8 mouse cellular contexts compared by ENCODE assay signal in the genomic region with DNA sequence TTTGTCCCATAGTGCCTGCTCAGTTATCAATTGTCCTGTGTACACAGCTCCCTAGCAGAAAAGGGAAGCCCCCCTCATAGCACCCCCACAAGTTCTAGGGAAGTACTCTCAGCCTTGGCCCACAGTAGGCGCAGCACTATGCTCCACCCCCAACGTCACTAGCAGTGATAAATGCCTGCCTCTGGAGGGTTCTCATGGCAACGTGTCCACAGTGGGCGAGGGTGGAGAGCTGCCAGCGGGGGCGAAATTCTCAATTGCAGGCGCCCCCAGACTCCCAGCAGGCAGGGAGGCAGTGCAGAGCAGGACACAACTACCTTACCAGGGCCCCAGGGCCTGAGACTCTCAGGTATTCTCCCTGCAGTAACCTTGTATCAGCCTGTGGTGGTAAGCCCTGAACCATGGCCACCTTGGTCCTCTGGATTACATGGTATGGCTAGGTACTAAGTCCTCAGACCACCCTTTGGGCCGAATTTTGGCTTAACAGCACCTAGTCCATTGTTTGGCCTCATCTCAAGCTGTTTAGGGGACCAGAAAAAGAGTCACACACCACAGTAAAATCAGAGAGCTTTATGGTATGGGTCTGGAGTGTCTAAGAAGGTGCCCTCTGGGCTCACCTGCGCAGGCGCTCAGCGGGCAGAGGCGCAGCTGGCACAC. TPM values are rescaled to one million over a fixed set of nuclear protein-coding genes. Genes with fewer than 3 reads are reported as not detected.
A peak's percentile ranks its signal among the peaks of the same experiment; 100 is the strongest.
DNase-seq lines count a peak whose midpoint lies in the region; ATAC-seq and TF ChIP-seq lines count a peak whose summit lies in the region.

No protein-coding gene starts in this region.

- peaks cover 48% of the 10 kb centered on the region for H3K36me3 ChIP-seq in embryonic facial prominence, embryonic 12.5 days
- H3K36me3 ChIP-seq in neural tube, embryonic 13.5 days: peaks cover 46% of the 10 kb centered on the region
- peaks cover 45% of the 10 kb centered on the region for H3K36me3 ChIP-seq in heart, embryonic 12.5 days

- no peaks in the 10 kb centered on the region for H3K9me3 ChIP-seq in embryonic facial prominence, embryonic 12.5 days
- H3K9me3 ChIP-seq in neural tube, embryonic 13.5 days: no peaks in the 10 kb centered on the region
- no peaks in the 10 kb centered on the region for H3K9me3 ChIP-seq in heart, embryonic 12.5 days (replicated peaks)

- no peak overlapping the region for H3K9ac ChIP-seq in embryonic facial prominence, embryonic 12.5 days
- H3K9ac ChIP-seq in neural tube, embryonic 13.5 days: no peak overlapping the region; the same call in 1 of the 2 replicates
- no peak overlapping the region for H3K9ac ChIP-seq in heart, embryonic 12.5 days

- H3K4me2 ChIP-seq in embryonic facial prominence, embryonic 12.5 days (replicated peaks): no peak overlapping the region
- peak overlapping the region; percentile 72; the same call in 1 of the 2 replicates for H3K4me2 ChIP-seq in neural tube, embryonic 13.5 days
- H3K4me2 ChIP-seq in heart, embryonic 12.5 days: no peak overlapping the region

- no peak for TF ChIP-seq POLR2A in brain, embryonic 14.5 days (IDR thresholded peaks at IDR 0.05; ENCODE audit: borderline replicate concordance, extremely low read depth, insufficient read depth, insufficient read length, poor library complexity, severe bottlenecking)

- H3K27ac ChIP-seq in embryonic facial prominence, embryonic 12.5 days: no peak overlapping the region
- peak overlapping the region; percentile 83 for H3K27ac ChIP-seq in neural tube, embryonic 13.5 days (replicated peaks)
- H3K27ac ChIP-seq in heart, embryonic 12.5 days (ENCODE audit: poor library complexity, severe bottlenecking): no peak overlapping the region

- peaks cover 36% of the 10 kb centered on the region for H3K4me1 ChIP-seq in embryonic facial prominence, embryonic 12.5 days
- peaks cover 61% of the 10 kb centered on the region for H3K4me1 ChIP-seq in neural tube, embryonic 13.5 days (replicated peaks)
- peaks cover 57% of the 10 kb centered on the region for H3K4me1 ChIP-seq in heart, embryonic 12.5 days (replicated peaks)

- ATAC-seq in embryonic facial prominence, embryonic 12.5 days (ENCODE audit: insufficient number of reproducible peaks, insufficient read depth, low FRiP score, low TSS enrichment): 0 out of 2 replicates have a peak, but pooled peaks have one; percentile 16
- ATAC-seq in neural tube, embryonic 13.5 days (ENCODE audit: low read depth): peak; percentile 41
- ATAC-seq in heart, embryonic 12.5 days (ENCODE audit: insufficient number of reproducible peaks, low FRiP score): no peak

- WGBS in embryonic facial prominence, embryonic 12.5 days: 59% methylated on average over 12 of the region's 12 CpGs
- 34% methylated on average over 12 of the region's 12 CpGs for WGBS in neural tube, embryonic 13.5 days
- 45% methylated on average over 12 of the region's 12 CpGs for WGBS in heart, embryonic 12.5 days

- H3K4me3 ChIP-seq in embryonic facial prominence, embryonic 12.5 days: no peak overlapping the region
- H3K4me3 ChIP-seq in neural tube, embryonic 13.5 days: no peak overlapping the region
- no peak overlapping the region for H3K4me3 ChIP-seq in heart, embryonic 12.5 days

- peak; percentile 60 for DNase-seq in kidney, postnatal 10 days
- DNase-seq in kidney, adult 9 months: no peak
- DNase-seq in brain, embryonic 14.5 days (ENCODE audit: low read depth): peak; percentile 67
- peak; percentile 84 to 87 for DNase-seq in layer of hippocampus, postnatal 36 days
- DNase-seq in c-Kit-positive CD71-positive TER-119-positive erythroid progenitor cells, embryonic 14.5 days (ENCODE audit: low spot score): no peak

- no peak for TF ChIP-seq CTCF in brain, embryonic 14.5 days (IDR thresholded peaks at IDR 0.05; ENCODE audit: borderline replicate concordance, extremely low read depth, insufficient read depth, insufficient read length)

- peaks cover 39% of the 10 kb centered on the region for H3K27me3 ChIP-seq in embryonic facial prominence, embryonic 12.5 days
- H3K27me3 ChIP-seq in neural tube, embryonic 13.5 days: peaks cover 35% of the 10 kb centered on the region
- H3K27me3 ChIP-seq in heart, embryonic 12.5 days (replicated peaks): peaks cover 38% of the 10 kb centered on the region

RNA-seq across cellular contexts. Expression of a gene that starts 1.0 kb away (rescaled TPM):
- 24.5 and 30.3 TPM in 2 replicates for polyA plus RNA-seq in brain, embryonic 14.5 days (2012; rRNA removed)
- polyA plus RNA-seq in embryonic facial prominence, embryonic 12.5 days (2016; fragmentation: Nextera tagmentation; extraction: Ambion mirVana): 0.20 and 0.24 TPM in 2 replicates
- 100 to 1,000 TPM in 1 of 2 experiments, 10 to 100 TPM in 1; 96.4 to 117 TPM for total RNA-seq in layer of hippocampus, postnatal 36 days (2021)
- 7.1 and 8.4 TPM in 2 replicates for polyA plus RNA-seq in neural tube, embryonic 13.5 days (2015; fragmentation: Nextera tagmentation; extraction: Ambion mirVana)
- polyA plus RNA-seq in heart, embryonic 12.5 days (2016; fragmentation: Nextera tagmentation; extraction: Ambion mirVana): 0.46 and 0.51 TPM in 2 replicates

RNA-seq across cellular contexts. Expression of a gene that starts 7.6 kb away (rescaled TPM):
- 138 and 169 TPM in 2 replicates for polyA plus RNA-seq in brain, embryonic 14.5 days (2012; rRNA removed)
- polyA plus RNA-seq in embryonic facial prominence, embryonic 12.5 days (2016; fragmentation: Nextera tagmentation; extraction: Ambion mirVana): 156 and 177 TPM in 2 replicates
- 10 to 100 TPM; 62.5 to 68.3 TPM for total RNA-seq in layer of hippocampus, postnatal 36 days (2021)
- 180 and 188 TPM in 2 replicates for polyA plus RNA-seq in neural tube, embryonic 13.5 days (2015; fragmentation: Nextera tagmentation; extraction: Ambion mirVana)
- polyA plus RNA-seq in heart, embryonic 12.5 days (2016; fragmentation: Nextera tagmentation; extraction: Ambion mirVana): 161 and 164 TPM in 2 replicates

RNA-seq across cellular contexts. Expression of a gene that starts 7.9 kb away (rescaled TPM):
- polyA plus RNA-seq in brain, embryonic 14.5 days (2012; rRNA removed): 5.0 and 8.2 TPM in 2 replicates
- 4.2 and 10.1 TPM in 2 replicates for polyA plus RNA-seq in embryonic facial prominence, embryonic 12.5 days (2016; fragmentation: Nextera tagmentation; extraction: Ambion mirVana)
- 1 to 10 TPM; 3.1 to 3.2 TPM for total RNA-seq in layer of hippocampus, postnatal 36 days (2021)
- 2.5 and 3.4 TPM in 2 replicates for polyA plus RNA-seq in neural tube, embryonic 13.5 days (2015; fragmentation: Nextera tagmentation; extraction: Ambion mirVana)
- polyA plus RNA-seq in heart, embryonic 12.5 days (2016; fragmentation: Nextera tagmentation; extraction: Ambion mirVana): 1.2 and 3.5 TPM in 2 replicates

RNA-seq across cellular contexts. Expression of a gene that starts 24.9 kb away (rescaled TPM):
- polyA plus RNA-seq in brain, embryonic 14.5 days (2012; rRNA removed): 166 and 189 TPM in 2 replicates
- 310 and 331 TPM in 2 replicates for polyA plus RNA-seq in embryonic facial prominence, embryonic 12.5 days (2016; fragmentation: Nextera tagmentation; extraction: Ambion mirVana)
- 100 to 1,000 TPM; 200 to 212 TPM for total RNA-seq in layer of hippocampus, postnatal 36 days (2021)
- polyA plus RNA-seq in neural tube, embryonic 13.5 days (2015; fragmentation: Nextera tagmentation; extraction: Ambion mirVana): 426 and 453 TPM in 2 replicates
- 300 and 303 TPM in 2 replicates for polyA plus RNA-seq in heart, embryonic 12.5 days (2016; fragmentation: Nextera tagmentation; extraction: Ambion mirVana)

RNA-seq across cellular contexts. Expression of a gene that starts 25.7 kb away (rescaled TPM):
- 86.1 and 87.9 TPM in 2 replicates for polyA plus RNA-seq in brain, embryonic 14.5 days (2012; rRNA removed)
- polyA plus RNA-seq in embryonic facial prominence, embryonic 12.5 days (2016; fragmentation: Nextera tagmentation; extraction: Ambion mirVana): 79.0 and 84.9 TPM in 2 replicates
- total RNA-seq in layer of hippocampus, postnatal 36 days (2021): 100 to 1,000 TPM; 142 to 155 TPM
- 65.7 and 74.3 TPM in 2 replicates for polyA plus RNA-seq in neural tube, embryonic 13.5 days (2015; fragmentation: Nextera tagmentation; extraction: Ambion mirVana)
- polyA plus RNA-seq in heart, embryonic 12.5 days (2016; fragmentation: Nextera tagmentation; extraction: Ambion mirVana): 48.6 and 49.2 TPM in 2 replicates

Comparison
In these comparisons a context has a peak if more than half of its experiments do, and no peak if none do; other contexts are left out.
1. DNase-seq: peak in kidney, postnatal 10 days (single experiment), brain, embryonic 14.5 days (single experiment) and layer of hippocampus, postnatal 36 days (2 of 2); none in kidney, adult 9 months (single experiment) and c-Kit-positive CD71-positive TER-119-positive erythroid progenitor cells, embryonic 14.5 days (single experiment).